Mouse (Mus musculus) forebrain, embryonic 16.5 days (tissue): ENCODE measurements around the gene Dglucy. TPM values are rescaled to one million over a fixed set of nuclear protein-coding genes. Genes with fewer than 3 reads are reported as not detected.
A peak's percentile ranks its signal among the peaks of the same experiment; 100 is the strongest.

Source experiments
- ATAC-seq: fragments of 200-750 bp; cut with Nextera tagmentation; 2 replicates; pipeline ENCODE4 v1.8.0; 2017; ENCODE audit warnings: mild to moderate bottlenecking, moderate library complexity
- H3K27ac ChIP-seq: fragments of 300-500 bp; sonication (generic); 2 replicates; pipeline ENCODE4 v1.5.1; 2014; ENCODE audit warnings: low read length, control low read depth
- H3K27me3 ChIP-seq: fragments of 300-500 bp; sonication (generic); replicated peaks from 2 replicates; pipeline ENCODE4 v1.6.1; 2014; ENCODE audit warnings: low read length; ENCODE audit not compliant: control insufficient read depth, insufficient read depth
- H3K36me3 ChIP-seq: fragments of 300-500 bp; sonication (generic); 2 replicates; pipeline ENCODE4 v1.6.1; 2014; ENCODE audit not compliant: control insufficient read depth, insufficient read depth
- H3K4me1 ChIP-seq: fragments of 300-500 bp; sonication (generic); replicated peaks from 2 replicates; pipeline ENCODE4 v1.6.1; 2014; ENCODE audit warnings: low read length; ENCODE audit not compliant: control insufficient read depth, insufficient read depth
- H3K4me2 ChIP-seq: fragments of 300-500 bp; sonication (generic); 2 replicates; pipeline ENCODE4 v1.6.1; 2014; ENCODE audit warnings: mild to moderate bottlenecking, low read length, control low read depth
- H3K4me3 ChIP-seq: fragments of 300-500 bp; sonication (generic); replicated peaks from 2 replicates; pipeline ENCODE4 v1.5.1; 2014; ENCODE audit warnings: mild to moderate bottlenecking, low read length, control low read depth
- H3K9ac ChIP-seq: fragments of 300-500 bp; sonication (generic); replicated peaks from 2 replicates; pipeline ENCODE4 v1.6.1; 2014; ENCODE audit warnings: low read depth, low read length, control low read depth
- H3K9me3 ChIP-seq: fragments of 300-500 bp; sonication (generic); 2 replicates; pipeline ENCODE4 v1.6.1; 2016; ENCODE audit warnings: low read length; ENCODE audit not compliant: control insufficient read depth
- WGBS: fragments of 180-500 bp; shearing (Covaris S2); extraction: QIAGEN DNeasy Blood & Tissue Kit; methylation state at CpG from one replicate; pipeline ENCODE4 v1.1.7; 2014; 5-methylcytosine and 5-hydroxymethylcytosine counted together
- polyA plus RNA-seq: library from polyadenylated mRNA; unstranded; fragments of >200 nt; fragmentation: Nextera tagmentation; extraction: Ambion mirVana; gene quantifications from 2 replicates; pipeline ENCODE4 v1.2.1, GENCODE M21; 2015

Gene Dglucy
- polyA plus RNA-seq, 1 experiment from 2014 or later = 3.3 TPM

- H3K9ac ChIP-seq = no peak overlapping the region
- H3K36me3 ChIP-seq = peaks cover 19% of the 10 kb centered on the region
- no peak overlapping the region for H3K4me2 ChIP-seq
- H3K4me1 ChIP-seq = no peaks in the 10 kb centered on the region
- no peaks in the 10 kb centered on the region for H3K27me3 ChIP-seq
- H3K9me3 ChIP-seq = no peaks in the 10 kb centered on the region
- WGBS = 64% methylated on average over 14 of the region's 14 CpGs
- no peak overlapping the region for H3K27ac ChIP-seq
- peak; percentile 67 for ATAC-seq
- no peak overlapping the region for H3K4me3 ChIP-seq
Measured at GRCm38 (mm10) chr12:100925644-100926619, 147.1 kb downstream of the Dglucy start.

GRCm38 (mm10) chr12:100928286-100928685 is 149.4 kb downstream of the Dglucy start:
- Histone ChIP-seq H3K4me2 (no peak overlapping the region), H3K4me3 (no peak overlapping the region), H3K27ac (no peak overlapping the region), H3K36me3 (peaks cover 22% of the 10 kb centered on the region), H3K4me1 (no peaks in the 10 kb centered on the region), H3K9ac (no peak overlapping the region), H3K9me3 (no peaks in the 10 kb centered on the region), H3K27me3 (no peaks in the 10 kb centered on the region)
- whole genome bisulfite sequencing = 98% methylated on average over 9 of the region's 9 CpGs
- ATAC-seq = no peak

GRCm38 (mm10) chr12:100931653-100932052 is 152.8 kb downstream of the Dglucy start:
- no peaks in the 10 kb centered on the region for H3K9me3 ChIP-seq
- H3K27me3 ChIP-seq = no peaks in the 10 kb centered on the region
- H3K4me3 ChIP-seq = no peak overlapping the region
- H3K27ac ChIP-seq = no peak overlapping the region
- WGBS = 96% methylated on average over 14 of the region's 14 CpGs
- H3K4me1 ChIP-seq = no peaks in the 10 kb centered on the region
- H3K36me3 ChIP-seq = peaks cover 22% of the 10 kb centered on the region
- no peak for ATAC-seq
- H3K9ac ChIP-seq = no peak overlapping the region
- no peak overlapping the region for H3K4me2 ChIP-seq

GRCm38 (mm10) chr12:100934796-100935195 is 155.9 kb downstream of the Dglucy start:
- Histone ChIP-seq H3K4me2 (no peak overlapping the region), H3K4me3 (no peak overlapping the region), H3K27me3 (no peaks in the 10 kb centered on the region), H3K4me1 (no peaks in the 10 kb centered on the region), H3K27ac (no peak overlapping the region), H3K9me3 (no peaks in the 10 kb centered on the region), H3K36me3 (peaks cover 14% of the 10 kb centered on the region), H3K9ac (no peak overlapping the region)
- WGBS = 93% methylated on average over 5 of the region's 5 CpGs
- no peak for ATAC-seq

GRCm38 (mm10) chr12:100936116-100936515 is 157.3 kb downstream of the Dglucy start:
- peak; percentile 70 for ATAC-seq
- Histone ChIP-seq H3K4me1 (no peaks in the 10 kb centered on the region), H3K9me3 (no peaks in the 10 kb centered on the region), H3K27ac (no peak overlapping the region), H3K4me2 (no peak overlapping the region), H3K4me3 (no peak overlapping the region), H3K9ac (no peak overlapping the region), H3K27me3 (no peaks in the 10 kb centered on the region), H3K36me3 (peaks cover 12% of the 10 kb centered on the region)
- WGBS = 18% methylated on average over 2 of the region's 2 CpGs

- Histone ChIP-seq H3K27ac (no peak overlapping the region), H3K4me1 (no peaks in the 10 kb centered on the region), H3K9me3 (no peaks in the 10 kb centered on the region), H3K9ac (no peak overlapping the region), H3K36me3 (peaks cover 17% of the 10 kb centered on the region), H3K4me2 (no peak overlapping the region), H3K4me3 (no peak overlapping the region), H3K27me3 (no peaks in the 10 kb centered on the region)
- WGBS = 87% methylated on average over 4 of the region's 4 CpGs
- ATAC-seq = no peak; the same call in 1 of the 2 replicates
Measured at GRCm38 (mm10) chr12:100936737-100937136, 157.9 kb downstream of the Dglucy start.

GRCm38 (mm10) chr12:100937441-100938360 is 158.8 kb downstream of the Dglucy start:
- Histone ChIP-seq H3K27me3 (no peaks in the 10 kb centered on the region), H3K9me3 (no peaks in the 10 kb centered on the region), H3K4me1 (no peaks in the 10 kb centered on the region), H3K4me2 (no peak overlapping the region), H3K9ac (no peak overlapping the region), H3K27ac (no peak overlapping the region), H3K36me3 (peaks cover 18% of the 10 kb centered on the region), H3K4me3 (no peak overlapping the region)
- ATAC-seq = no peak
- WGBS = 69% methylated on average over 21 of the region's 21 CpGs

- WGBS = 84% methylated on average over 3 of the region's 3 CpGs
- no peaks in the 10 kb centered on the region for H3K9me3 ChIP-seq
- ATAC-seq = no peak
- no peak overlapping the region for H3K4me3 ChIP-seq
- no peaks in the 10 kb centered on the region for H3K27me3 ChIP-seq
- no peak overlapping the region for H3K27ac ChIP-seq
- no peak overlapping the region for H3K4me2 ChIP-seq
- peaks cover 19% of the 10 kb centered on the region for H3K36me3 ChIP-seq
- H3K9ac ChIP-seq = no peak overlapping the region
- H3K4me1 ChIP-seq = no peaks in the 10 kb centered on the region
Measured at GRCm38 (mm10) chr12:100941361-100941760, 162.5 kb downstream of the Dglucy start.

GRCm38 (mm10) chr12:100943146-100943545 is 164.3 kb downstream of the Dglucy start:
- Histone ChIP-seq H3K9ac (no peak overlapping the region), H3K36me3 (peaks cover 30% of the 10 kb centered on the region), H3K27me3 (no peaks in the 10 kb centered on the region), H3K27ac (no peak overlapping the region), H3K9me3 (no peaks in the 10 kb centered on the region), H3K4me3 (no peak overlapping the region), H3K4me1 (no peaks in the 10 kb centered on the region), H3K4me2 (no peak overlapping the region)
- no peak for ATAC-seq
- 83% methylated on average over 4 of the region's 4 CpGs for WGBS
